Mouse (Mus musculus) macrophage (primary cell): Measurements from ENCODE around the gene Tas2r143. TPM values are rescaled to one million over a fixed set of nuclear protein-coding genes. Genes with fewer than 3 reads are reported as not detected.

Experiments used
- H3K27ac ChIP-seq: fragments of 350-480 bp; formaldehyde crosslinking; 2 replicates; pipeline ENCODE4 v1.9.0; 2021
- H3K36me3 ChIP-seq: fragments of 350-480 bp; formaldehyde crosslinking; 2 replicates; pipeline ENCODE4 v1.9.0; 2021; ENCODE audit errors: inconsistent target
- H3K4me3 ChIP-seq: fragments of 350-480 bp; formaldehyde crosslinking; 2 replicates; pipeline ENCODE4 v1.9.0; 2021; ENCODE audit errors: inconsistent target
- H3K79me2 ChIP-seq: fragments of 350-480 bp; formaldehyde crosslinking; 2 replicates; pipeline ENCODE4 v1.9.0; 2021; ENCODE audit errors: inconsistent target
- WGBS: methylation state at CpG from one replicate; pipeline ENCODE4 v1.1.7; 2026; ENCODE audit warnings: inconsistent platforms; ENCODE audit not compliant: missing documents; 5-methylcytosine and 5-hydroxymethylcytosine counted together
- polyA plus RNA-seq: library from polyadenylated mRNA; stranded (reverse); fragments of 250-400 nt; gene quantifications from 3 replicates; pipeline ENCODE4 v1.2.4, GENCODE M21; 2018; ENCODE audit warnings: inconsistent platforms

The Tas2r143 gene
- polyA plus RNA-seq, 1 experiment from 2014 or later = not detected

- H3K27ac ChIP-seq = no peak overlapping the region
- 98% methylated on average over 4 of the region's 4 CpGs for WGBS
These were observed 25.3 kb upstream of the Tas2r143 start for GRCm38 (mm10) chr6:42374701-42375100.

GRCm38 (mm10) chr6:42375131-42375530 is 24.9 kb upstream of the Tas2r143 start:
- H3K27ac ChIP-seq = no peak overlapping the region
- no peaks in the 10 kb centered on the region for H3K36me3 ChIP-seq
- no peaks in the 10 kb centered on the region for H3K79me2 ChIP-seq
- 100% methylated on average over 2 of the region's 2 CpGs for WGBS
- H3K4me3 ChIP-seq = no peak overlapping the region

More at GRCm38 (mm10) chr6:42374701-42375100, 25.3 kb upstream of the Tas2r143 start:
- H3K4me3 ChIP-seq = no peak overlapping the region
- H3K79me2 ChIP-seq = no peaks in the 10 kb centered on the region
- no peaks in the 10 kb centered on the region for H3K36me3 ChIP-seq

DNA sequence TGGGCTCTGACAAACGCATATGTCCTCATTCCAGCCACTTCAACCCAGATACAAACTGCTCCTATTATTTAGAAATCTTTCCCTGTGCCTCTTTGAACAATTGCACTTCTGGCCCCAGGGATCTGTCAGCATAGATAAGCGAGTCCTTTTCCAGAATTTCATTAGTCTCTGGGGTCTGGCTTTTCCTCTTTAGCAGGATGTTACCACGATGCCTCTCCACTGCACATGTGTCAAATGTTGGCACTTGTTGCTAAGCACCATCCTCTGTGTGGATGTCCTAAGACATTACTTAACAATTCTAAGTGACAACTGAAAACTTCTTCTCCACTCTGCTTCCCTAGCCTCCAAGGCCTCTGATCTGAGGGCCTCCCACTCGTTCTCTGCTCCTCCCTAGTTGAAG is 24.0 kb upstream of the Tas2r143 start:
- Histone ChIP-seq H3K27ac (no peak overlapping the region), H3K36me3 (no peaks in the 10 kb centered on the region), H3K4me3 (no peak overlapping the region), H3K79me2 (no peaks in the 10 kb centered on the region)
- WGBS = 54% methylated on average over 4 of the region's 4 CpGs

DNA sequence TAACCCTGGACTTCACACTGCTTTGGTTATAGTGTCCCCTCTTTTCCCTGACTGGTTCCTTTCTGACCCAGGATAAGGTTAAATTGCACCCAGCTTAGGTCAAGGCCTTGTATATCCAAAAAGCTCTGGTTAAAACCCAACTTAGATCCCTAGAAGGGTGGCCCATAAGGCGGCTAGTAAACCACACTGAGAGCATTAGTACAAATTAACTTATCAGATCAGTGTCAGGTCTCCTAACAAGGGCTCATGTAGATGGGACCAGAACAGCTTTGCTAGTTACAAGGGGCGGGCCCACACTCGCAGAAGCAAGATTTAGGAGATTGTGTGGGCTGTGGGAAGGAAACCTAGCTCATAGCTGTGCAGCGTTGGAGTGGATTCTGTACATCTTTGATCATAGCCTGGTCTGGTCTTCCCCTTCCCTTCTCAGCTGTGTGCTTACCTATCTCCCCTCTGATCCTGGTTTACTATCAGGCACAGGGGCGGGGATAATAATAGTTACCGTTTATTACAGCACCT is 23.5 kb upstream of the Tas2r143 start:
- no peak overlapping the region for H3K4me3 ChIP-seq
- no peak overlapping the region for H3K27ac ChIP-seq
- no peaks in the 10 kb centered on the region for H3K79me2 ChIP-seq
- H3K36me3 ChIP-seq = no peaks in the 10 kb centered on the region
- 76% methylated on average over 6 of the region's 6 CpGs for WGBS

DNA sequence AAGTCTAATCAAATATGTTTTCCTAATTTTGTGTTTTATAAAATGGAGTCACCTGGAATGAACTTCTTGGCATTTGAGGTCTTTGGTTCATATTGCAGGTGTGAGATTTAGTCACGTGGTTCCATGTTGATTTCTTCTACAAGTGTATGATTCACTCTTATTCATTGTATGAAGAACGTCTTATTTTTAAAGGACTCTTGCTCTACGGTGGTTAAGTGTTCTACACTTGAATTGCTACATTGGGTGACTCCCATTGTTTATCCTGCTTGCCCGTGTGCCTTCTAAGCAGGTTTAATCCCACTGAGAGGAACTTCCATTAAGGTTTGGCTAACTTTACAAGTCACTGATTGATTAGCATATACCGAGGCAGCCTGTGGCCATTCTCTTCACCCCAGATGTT is 22.8 kb upstream of the Tas2r143 start:
- H3K4me3 ChIP-seq = no peak overlapping the region
- H3K79me2 ChIP-seq = no peaks in the 10 kb centered on the region
- no peak overlapping the region for H3K27ac ChIP-seq
- H3K36me3 ChIP-seq = no peaks in the 10 kb centered on the region
- 97% methylated on average over 5 of the region's 5 CpGs for WGBS

DNA sequence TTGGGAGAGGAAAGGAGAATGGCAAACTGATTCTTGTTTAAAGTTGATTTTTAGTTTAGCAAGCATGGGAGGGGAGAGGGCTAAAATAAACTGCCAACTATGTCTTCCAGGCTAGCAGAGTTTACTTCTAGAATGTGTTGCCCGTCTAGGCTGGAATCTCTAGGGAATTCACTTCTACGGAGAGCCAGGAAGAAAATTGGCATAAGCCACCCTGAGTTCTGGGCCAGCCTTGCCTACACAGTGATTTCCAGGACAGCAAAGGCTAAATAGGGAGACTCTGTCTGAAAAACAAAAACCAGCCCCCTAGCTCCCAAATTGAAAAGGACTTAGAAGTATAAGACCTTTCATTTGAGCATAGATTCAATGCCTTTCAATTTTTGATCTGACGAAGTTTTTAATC is 20.5 kb upstream of the Tas2r143 start:
- Histone ChIP-seq H3K27ac (no peak overlapping the region), H3K79me2 (no peaks in the 10 kb centered on the region), H3K4me3 (no peak overlapping the region), H3K36me3 (no peaks in the 10 kb centered on the region)
- WGBS = 91% methylated on average over 3 of the region's 3 CpGs

GRCm38 (mm10) chr6:42380416-42381144 is 19.5 kb upstream of the Tas2r143 start:
- Histone ChIP-seq H3K79me2 (no peaks in the 10 kb centered on the region), H3K27ac (no peak overlapping the region), H3K36me3 (no peaks in the 10 kb centered on the region), H3K4me3 (no peak overlapping the region)
- 57% methylated on average over 8 of the region's 8 CpGs for WGBS

GRCm38 (mm10) chr6:42381221-42381620 is 18.8 kb upstream of the Tas2r143 start:
- no peak overlapping the region for H3K27ac ChIP-seq
- H3K36me3 ChIP-seq = no peaks in the 10 kb centered on the region
- WGBS = 94% methylated on average over 2 of the region's 2 CpGs
- H3K4me3 ChIP-seq = no peak overlapping the region
- H3K79me2 ChIP-seq = no peaks in the 10 kb centered on the region

DNA sequence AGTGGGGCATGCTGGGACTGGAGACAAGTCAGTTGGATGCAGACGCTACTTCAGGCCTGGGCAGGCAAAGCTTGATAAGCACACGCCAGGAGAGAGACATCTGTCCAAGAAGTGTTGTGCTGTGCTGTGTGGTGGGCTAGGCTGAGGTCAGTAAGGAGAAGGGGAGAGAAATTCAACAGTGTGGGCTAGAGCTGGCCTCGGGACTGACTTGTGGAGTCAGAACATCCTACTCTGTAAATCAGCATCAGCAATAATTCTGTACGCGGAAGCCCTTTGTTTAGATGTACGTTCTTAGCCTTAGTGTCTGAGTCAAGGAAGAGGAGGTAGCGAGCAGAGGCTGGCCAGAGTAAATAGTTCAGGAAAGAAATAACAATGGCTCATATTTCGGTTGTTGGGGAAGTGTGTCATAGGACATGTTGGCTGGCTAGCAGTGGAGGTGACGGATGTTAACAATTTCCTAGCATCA is 18.1 kb upstream of the Tas2r143 start:
- no peak overlapping the region for H3K27ac ChIP-seq

DNA sequence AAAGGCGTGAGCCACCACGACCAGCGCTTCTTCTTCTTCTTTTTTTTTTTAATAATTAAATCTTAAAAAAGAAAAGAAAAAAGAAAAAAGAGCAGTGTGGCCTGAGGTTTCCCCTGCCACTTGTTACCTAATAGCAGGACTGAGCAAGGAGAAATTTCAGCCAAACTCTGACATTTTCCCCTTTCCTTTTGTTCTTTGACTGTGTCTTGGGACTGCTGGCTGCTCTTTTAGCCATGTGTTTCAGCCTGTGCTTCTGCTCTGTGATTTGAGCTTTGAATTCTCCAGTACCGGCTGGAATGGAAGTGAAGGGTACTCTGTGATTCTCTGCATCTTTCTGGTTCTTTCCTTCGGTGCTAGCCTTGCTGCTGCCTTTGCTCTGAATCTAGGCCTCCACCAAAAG is 16.7 kb upstream of the Tas2r143 start:
- Histone ChIP-seq H3K4me3 (no peak overlapping the region), H3K79me2 (no peaks in the 10 kb centered on the region), H3K27ac (no peak overlapping the region), H3K36me3 (no peaks in the 10 kb centered on the region)
- WGBS = 63% methylated on average over 5 of the region's 5 CpGs

More for the DNA sequence above, 18.1 kb upstream of the Tas2r143 start:
- no peaks in the 10 kb centered on the region for H3K36me3 ChIP-seq
- H3K4me3 ChIP-seq = no peak overlapping the region
- WGBS = 58% methylated on average over 9 of the region's 9 CpGs
- H3K79me2 ChIP-seq = no peaks in the 10 kb centered on the region

DNA sequence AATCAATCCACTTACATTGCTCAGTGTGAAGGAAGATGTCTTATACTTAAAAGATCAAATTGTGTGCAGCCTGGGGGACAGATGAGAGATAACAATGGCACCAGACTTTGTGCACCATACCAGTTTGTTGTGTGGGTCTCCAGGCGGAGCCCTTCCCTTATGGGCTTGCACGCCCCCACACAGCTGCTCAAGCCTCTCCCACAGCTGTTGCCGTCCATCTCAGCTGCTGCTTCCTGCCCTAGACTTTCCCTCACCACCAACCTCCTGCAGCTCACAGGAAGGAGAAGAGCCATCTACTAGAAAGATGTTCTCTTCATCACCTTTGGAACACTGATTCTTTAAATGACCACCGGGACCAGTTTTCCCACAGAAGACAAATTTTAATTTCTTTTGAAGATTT is 14.4 kb upstream of the Tas2r143 start:
- H3K27ac ChIP-seq = no peak overlapping the region
- no peaks in the 10 kb centered on the region for H3K79me2 ChIP-seq
- H3K4me3 ChIP-seq = no peak overlapping the region
- no peaks in the 10 kb centered on the region for H3K36me3 ChIP-seq
- 46% methylated on average over 4 of the region's 4 CpGs for WGBS

DNA sequence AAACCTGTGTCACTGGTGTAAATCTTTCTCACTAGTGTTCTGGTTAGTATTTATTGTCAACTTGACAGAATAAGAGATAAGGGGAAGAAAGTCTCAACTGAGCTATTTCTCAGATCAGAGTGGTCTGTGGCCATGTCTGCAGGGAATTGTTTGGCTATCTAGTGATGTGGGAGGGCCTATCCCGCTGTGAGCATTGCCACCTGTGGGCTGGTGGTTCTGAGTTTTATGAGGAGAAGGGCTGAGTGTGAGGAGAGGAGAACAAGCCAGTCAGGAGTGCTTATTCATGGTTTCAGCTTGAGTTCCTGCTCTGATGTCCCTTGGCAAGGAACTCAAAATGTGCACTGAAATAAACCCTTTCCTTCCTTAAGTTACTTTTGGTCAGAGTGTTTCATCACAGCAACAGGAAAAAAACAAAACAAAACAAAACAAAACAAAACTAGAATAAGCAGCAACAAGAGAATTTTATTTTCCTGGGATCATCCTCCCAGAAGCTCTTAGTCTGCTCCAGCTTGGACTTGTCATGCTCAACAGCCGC is 8.2 kb upstream of the Tas2r143 start:
- 67% methylated on average over 2 of the region's 2 CpGs for WGBS
- Histone ChIP-seq H3K27ac (no peak overlapping the region), H3K4me3 (no peak overlapping the region)

DNA sequence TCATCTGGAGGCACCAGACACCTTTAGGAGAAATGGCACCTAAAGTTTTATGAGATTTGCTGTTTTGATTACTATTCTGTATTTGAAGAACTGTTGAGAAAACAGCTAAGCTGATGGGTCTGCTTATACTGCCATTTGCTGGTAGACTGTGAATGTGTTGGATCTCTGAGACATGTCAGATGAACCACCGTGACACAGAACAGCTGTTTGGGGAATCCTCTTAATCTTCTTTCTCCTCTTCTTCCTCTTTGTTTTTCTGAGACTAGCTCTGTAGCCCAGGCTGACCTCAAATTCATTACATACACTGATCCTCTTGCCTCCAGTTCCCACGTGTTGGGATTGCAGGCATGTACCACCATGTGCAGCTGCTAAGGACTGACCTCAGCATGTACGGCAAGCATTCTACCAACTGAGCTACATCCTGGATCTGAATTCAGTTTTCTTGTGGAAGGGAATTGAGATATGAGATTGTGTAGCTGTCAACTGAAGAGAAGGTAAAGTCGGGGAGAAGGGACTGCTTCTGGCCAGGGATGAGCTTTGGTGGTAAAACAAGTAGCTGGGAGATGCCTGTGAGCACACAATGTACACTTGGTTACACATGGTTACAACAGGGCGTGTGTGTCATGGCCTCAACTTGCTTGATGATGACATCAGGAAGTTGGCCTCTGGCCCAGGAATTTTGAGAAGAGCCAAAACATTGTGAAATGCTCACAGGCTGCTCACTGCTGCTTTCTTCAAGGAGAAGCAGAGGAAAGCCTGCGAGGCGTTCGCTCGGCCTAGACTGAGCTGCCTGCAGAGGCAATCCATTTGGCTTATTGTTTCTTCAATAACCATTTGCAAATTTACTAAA is 3.9 kb upstream of the Tas2r143 start:
- no peaks in the 10 kb centered on the region for H3K36me3 ChIP-seq
- WGBS = 27% methylated on average over 9 of the region's 9 CpGs
- H3K4me3 ChIP-seq = no peak overlapping the region
- no peaks in the 10 kb centered on the region for H3K79me2 ChIP-seq
- H3K27ac ChIP-seq = no peak overlapping the region

More for the DNA sequence above, 8.2 kb upstream of the Tas2r143 start:
- no peaks in the 10 kb centered on the region for H3K36me3 ChIP-seq
- no peaks in the 10 kb centered on the region for H3K79me2 ChIP-seq

GRCm38 (mm10) chr6:42397041-42397657 is 2.9 kb upstream of the Tas2r143 start:
- H3K36me3 ChIP-seq = no peaks in the 10 kb centered on the region
- no peak overlapping the region for H3K4me3 ChIP-seq
- WGBS = 40% methylated on average over 3 of the region's 3 CpGs
- no peaks in the 10 kb centered on the region for H3K79me2 ChIP-seq
- H3K27ac ChIP-seq = no peak overlapping the region
